Mouse (Mus musculus) liver (tissue): ENCODE measurements at regions not wholly inside any gene's neighbourhood (a gene's known extent, or its start where the extent isn't known, plus 50 kb on each side); places are given as distances from the start of the nearest gene placed in this dataset.
A peak's percentile ranks its signal among the peaks of the same experiment; 100 is the strongest.

Source experiments
- DNase-seq: peaks from one replicate; pipeline ENCODE4 v3.0.0-alpha.2; 2020; ENCODE audit warnings: mixed read lengths

DNA sequence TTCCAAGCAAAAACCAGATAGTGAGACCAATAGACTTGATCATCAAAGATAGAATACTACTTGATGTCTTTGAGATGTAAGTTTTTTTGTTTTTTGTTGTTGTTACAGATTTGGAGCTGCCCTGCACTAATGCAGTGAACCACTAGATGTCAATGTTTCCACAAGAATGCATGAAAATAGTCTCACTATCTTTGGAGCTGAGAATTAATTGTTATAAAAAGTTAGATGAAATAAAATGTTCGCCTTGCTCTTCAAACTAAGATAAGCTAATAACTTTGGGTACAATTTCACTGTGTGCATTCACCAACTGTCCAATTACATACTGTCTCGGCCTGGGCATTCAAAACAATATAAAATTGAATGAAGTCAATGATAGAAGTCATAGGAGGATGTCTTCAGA, 223.2 kb upstream of the Agtr1b start:
- DNase-seq: no peak

DNA sequence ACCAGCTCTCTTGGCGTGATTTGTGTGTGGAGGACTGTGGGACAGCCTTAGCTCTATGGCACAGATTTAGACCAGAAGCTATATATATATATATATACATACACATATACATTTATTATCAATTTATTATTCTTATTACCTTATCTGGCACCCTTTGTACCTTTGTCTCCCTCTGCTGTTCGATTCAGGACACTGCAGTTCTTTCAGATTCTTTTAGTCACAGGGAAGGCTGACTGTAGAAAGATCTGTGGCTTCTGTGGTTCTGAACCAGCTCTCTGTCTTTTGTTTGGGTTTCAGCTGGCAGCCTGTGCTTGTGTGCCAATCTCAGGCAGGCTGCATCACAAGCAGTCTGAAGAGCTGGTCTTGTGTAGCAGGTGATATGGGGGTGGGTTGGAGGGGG, 184.6 kb upstream of the Agtr1b start:
- DNase-seq: no peak

DNA sequence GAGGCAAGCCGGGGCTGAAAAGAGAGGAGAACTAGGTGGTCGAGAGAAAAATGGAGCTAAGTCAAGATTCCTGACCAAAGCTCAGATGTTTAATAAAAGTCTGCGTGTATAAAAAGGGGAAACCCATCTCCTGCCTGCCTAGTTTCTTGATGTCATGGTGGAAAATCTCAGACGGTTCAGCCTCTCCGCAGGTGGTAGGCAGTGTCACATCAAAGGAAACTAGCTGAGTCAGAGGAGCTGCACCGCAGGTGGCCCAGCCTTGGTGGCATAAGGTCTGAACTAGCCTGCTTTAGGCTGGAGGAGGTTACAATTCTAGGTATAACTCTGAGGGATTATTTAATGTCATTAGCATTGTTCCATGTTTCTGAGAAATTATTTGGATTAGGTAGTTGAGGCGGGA, 177.0 kb upstream of the Agtr1b start:
- no peak for DNase-seq

GRCm38 (mm10) chr3:20538492-20539004, 171.6 kb upstream of the Agtr1b start:
- no peak for DNase-seq

- DNase-seq: no peak
Measured at GRCm38 (mm10) chr3:20520738-20521137, 153.8 kb upstream of the Agtr1b start.

GRCm38 (mm10) chr3:20509192-20509591, 142.2 kb upstream of the Agtr1b start:
- DNase-seq: peak; percentile 82

GRCm38 (mm10) chr3:20505546-20505945, 138.6 kb upstream of the Agtr1b start:
- DNase-seq: no peak
